In genomic region chr17:45626577-45627134, GRCm38 (mm10) we compare ENCODE assay signal across 8 mouse cellular contexts. TPM values are rescaled to one million over a fixed set of nuclear protein-coding genes. Genes with fewer than 3 reads are reported as not detected.
DNase-seq lines count a peak whose midpoint lies in the region; ATAC-seq and TF ChIP-seq lines count a peak whose summit lies in the region.

No protein-coding gene starts in this region.

- no peaks in the 10 kb centered on the region for H3K79me2 ChIP-seq in heart, adult 2 months (replicated peaks; ENCODE audit: control insufficient read depth, insufficient read depth, low read length)

- 23% methylated on average over 15 of the region's 15 CpGs for WGBS in embryonic facial prominence, embryonic 11.5 days
- WGBS in heart, adult 2 months: 23% methylated on average over 15 of the region's 15 CpGs
- 29% methylated on average over 15 of the region's 15 CpGs for WGBS in limb, embryonic 12.5 days
- WGBS in midbrain, embryonic 14.5 days: 19% methylated on average over 15 of the region's 15 CpGs

- no peak for TF ChIP-seq POLR2A in heart, adult 2 months (IDR thresholded peaks at IDR 0.05; ENCODE audit: insufficient read depth, low read depth, low read length)

- H3K36me3 ChIP-seq in embryonic facial prominence, embryonic 11.5 days (replicated peaks; ENCODE audit: control insufficient read depth, insufficient read depth, low read depth, low read length): no peaks in the 10 kb centered on the region
- no peaks in the 10 kb centered on the region for H3K36me3 ChIP-seq in heart, adult 2 months (ENCODE audit: control insufficient read depth, insufficient read depth, low read length)
- H3K36me3 ChIP-seq in limb, embryonic 12.5 days: no peaks in the 10 kb centered on the region
- H3K36me3 ChIP-seq in midbrain, embryonic 14.5 days (ENCODE audit: control insufficient read depth, insufficient read depth, low read length): no peaks in the 10 kb centered on the region

- no peak overlapping the region for H3K4me2 ChIP-seq in embryonic facial prominence, embryonic 11.5 days (ENCODE audit: low read depth, low read length)
- peak overlapping the region; percentile 47 for H3K4me2 ChIP-seq in limb, embryonic 12.5 days
- H3K4me2 ChIP-seq in midbrain, embryonic 14.5 days (ENCODE audit: low read length): no peak overlapping the region; the same call in 1 of the 2 replicates

- TF ChIP-seq CTCF in heart, adult 2 months (IDR thresholded peaks at IDR 0.05): peak; percentile 97; the same call in 1 of the 2 replicates

- no peak overlapping the region for H3K4me3 ChIP-seq in embryonic facial prominence, embryonic 11.5 days (ENCODE audit: low read depth, low read length)
- no peak overlapping the region for H3K4me3 ChIP-seq in heart, adult 2 months
- H3K4me3 ChIP-seq in limb, embryonic 12.5 days (replicated peaks): no peak overlapping the region
- H3K4me3 ChIP-seq in midbrain, embryonic 14.5 days (replicated peaks; ENCODE audit: low read depth, low read length): no peak overlapping the region

- H3K9me3 ChIP-seq in embryonic facial prominence, embryonic 11.5 days (replicated peaks; ENCODE audit: control insufficient read depth, low read length): no peaks in the 10 kb centered on the region
- no peaks in the 10 kb centered on the region for H3K9me3 ChIP-seq in limb, embryonic 12.5 days
- no peaks in the 10 kb centered on the region for H3K9me3 ChIP-seq in midbrain, embryonic 14.5 days (ENCODE audit: control insufficient read depth, low read length)

- peak; percentile 84; the same call in 1 of the 2 replicates for TF ChIP-seq EP300 in heart, adult 2 months (IDR thresholded peaks at IDR 0.05; ENCODE audit: insufficient read depth, low read depth, low read length)

- peak; percentile 73 to 75 for DNase-seq in B cell, adult 2 months
- DNase-seq in adrenal gland, adult 8-10 months: peak; percentile 54
- DNase-seq in embryonic facial prominence, embryonic 11.5 days (ENCODE audit: low spot score): peak; percentile 95
- peak; percentile 49 to 70 for DNase-seq in heart, adult 2 months
- DNase-seq in kidney, adult 8-10 months: peak; percentile 59 to 70
- DNase-seq in midbrain, embryonic 14.5 days: peak; percentile 92
- DNase-seq in spleen, postnatal 36 days (ENCODE audit: low spot score in 2 of 2): peak; percentile 60 to 72

- H3K4me1 ChIP-seq in embryonic facial prominence, embryonic 11.5 days (ENCODE audit: control insufficient read depth, insufficient read depth, low read length): no peaks in the 10 kb centered on the region
- peaks cover 9% of the 10 kb centered on the region for H3K4me1 ChIP-seq in heart, adult 2 months (ENCODE audit: control insufficient read depth, insufficient read depth, low read length)
- H3K4me1 ChIP-seq in limb, embryonic 12.5 days (replicated peaks): peaks cover 11% of the 10 kb centered on the region
- H3K4me1 ChIP-seq in midbrain, embryonic 14.5 days (ENCODE audit: control insufficient read depth, insufficient read depth, low read length): 0 out of 2 replicates have a peak, but pooled peaks cover 5% of the 10 kb centered on the region

- no peaks in the 10 kb centered on the region for H3K27me3 ChIP-seq in embryonic facial prominence, embryonic 11.5 days (ENCODE audit: control insufficient read depth, insufficient read depth, low read length)
- no peaks in the 10 kb centered on the region for H3K27me3 ChIP-seq in heart, adult 2 months (ENCODE audit: control insufficient read depth, insufficient read depth, low read length)
- peaks cover 5% of the 10 kb centered on the region; the same call in 1 of the 2 replicates for H3K27me3 ChIP-seq in limb, embryonic 12.5 days
- H3K27me3 ChIP-seq in midbrain, embryonic 14.5 days (ENCODE audit: control insufficient read depth, insufficient read depth, low read length): no peaks in the 10 kb centered on the region

- H3K9ac ChIP-seq in embryonic facial prominence, embryonic 11.5 days (replicated peaks; ENCODE audit: low read length): no peak overlapping the region
- peak overlapping the region; percentile 58 for H3K9ac ChIP-seq in heart, adult 2 months (ENCODE audit: low read depth, low read length)
- H3K9ac ChIP-seq in limb, embryonic 12.5 days (replicated peaks): 0 out of 2 replicates have a peak overlapping the region, but pooled peaks have one; percentile 28
- no peak overlapping the region for H3K9ac ChIP-seq in midbrain, embryonic 14.5 days (replicated peaks; ENCODE audit: low read length)

- H3K27ac ChIP-seq in embryonic facial prominence, embryonic 11.5 days (replicated peaks; ENCODE audit: low read depth, low read length): no peak overlapping the region
- H3K27ac ChIP-seq in heart, adult 2 months: no peak overlapping the region
- H3K27ac ChIP-seq in limb, embryonic 12.5 days: no peak overlapping the region
- H3K27ac ChIP-seq in midbrain, embryonic 14.5 days (replicated peaks; ENCODE audit: low read depth, low read length): no peak overlapping the region

- intact Hi-C loops in heart, adult 2 months (cut with DNase I): no loop called here

- 0 out of 2 replicates have a peak, but pooled peaks have one; percentile 10 for ATAC-seq in embryonic facial prominence, embryonic 11.5 days (replicated peaks; ENCODE audit: insufficient number of reproducible peaks, low FRiP score, low TSS enrichment, low read depth)
- no peak for ATAC-seq in limb, embryonic 12.5 days (ENCODE audit: insufficient number of reproducible peaks, insufficient read depth, low FRiP score, low TSS enrichment, low read depth)
- ATAC-seq in midbrain, embryonic 14.5 days (ENCODE audit: low FRiP score, low TSS enrichment): no peak

RNA-seq across cellular contexts. Expression of gene Mymx, which starts 24.8 kb away (rescaled TPM):
- under 1 TPM in 2 of 4 experiments, not detected in 2; 0.32 to 0.38 TPM for total RNA-seq in adrenal gland, adult 8-10 months (2022)
- 1.6 and 5.6 TPM in 2 replicates for polyA plus RNA-seq in embryonic facial prominence, embryonic 11.5 days (2014; fragmentation: Nextera tagmentation; extraction: Ambion mirVana)
- not detected for total RNA-seq in heart, adult 2 months (2021)
- polyA plus RNA-seq in heart, adult 2 months (2012; rRNA removed): not detected in 2 replicates
- 15.8 and 16.4 TPM in 2 replicates for polyA plus RNA-seq in limb, embryonic 12.5 days (2016; fragmentation: Nextera tagmentation; extraction: Ambion mirVana)
- not detected in 2 replicates for polyA plus RNA-seq in midbrain, embryonic 14.5 days (2014; fragmentation: Nextera tagmentation; extraction: Ambion mirVana)

RNA-seq across cellular contexts. Expression of gene Slc29a1, which starts 27.2 kb away (rescaled TPM):
- 100 to 1,000 TPM; 145 to 174 (median 158) TPM for total RNA-seq in adrenal gland, adult 8-10 months (2022)
- 52.5 and 58.9 TPM in 2 replicates for polyA plus RNA-seq in embryonic facial prominence, embryonic 11.5 days (2014; fragmentation: Nextera tagmentation; extraction: Ambion mirVana)
- 10 to 100 TPM; 80.3 to 84.6 TPM for total RNA-seq in heart, adult 2 months (2021)
- 160 and 184 TPM in 2 replicates for polyA plus RNA-seq in heart, adult 2 months (2012; rRNA removed)
- polyA plus RNA-seq in limb, embryonic 12.5 days (2016; fragmentation: Nextera tagmentation; extraction: Ambion mirVana): 55.4 and 58.7 TPM in 2 replicates
- 21.2 and 33.2 TPM in 2 replicates for polyA plus RNA-seq in midbrain, embryonic 14.5 days (2014; fragmentation: Nextera tagmentation; extraction: Ambion mirVana)

RNA-seq across cellular contexts. Expression of gene Capn11, which starts 32.5 kb away (rescaled TPM):
- total RNA-seq in adrenal gland, adult 8-10 months (2022): under 1 TPM in 1 of 4 experiments, not detected in 3; 0.89 TPM
- polyA plus RNA-seq in embryonic facial prominence, embryonic 11.5 days (2014; fragmentation: Nextera tagmentation; extraction: Ambion mirVana): 0.28 and 0.52 TPM in 2 replicates
- under 1 TPM in 1 of 2 experiments, not detected in 1; 0.59 TPM for total RNA-seq in heart, adult 2 months (2021)
- not detected in 2 replicates for polyA plus RNA-seq in heart, adult 2 months (2012; rRNA removed)
- polyA plus RNA-seq in limb, embryonic 12.5 days (2016; fragmentation: Nextera tagmentation; extraction: Ambion mirVana): 0.65 and 0.83 TPM in 2 replicates
- 0.08 and 2.4 TPM in 2 replicates for polyA plus RNA-seq in midbrain, embryonic 14.5 days (2014; fragmentation: Nextera tagmentation; extraction: Ambion mirVana)

RNA-seq across cellular contexts. Expression of gene Hsp90ab1, which starts 53.6 kb away (rescaled TPM):
- 1,000 to 10,000 TPM; 1,432 to 3,205 (median 1,905) TPM for total RNA-seq in adrenal gland, adult 8-10 months (2022)
- 1,660 and 1,740 TPM in 2 replicates for polyA plus RNA-seq in embryonic facial prominence, embryonic 11.5 days (2014; fragmentation: Nextera tagmentation; extraction: Ambion mirVana)
- total RNA-seq in heart, adult 2 months (2021): 1,000 to 10,000 TPM; 1,183 to 1,319 TPM
- polyA plus RNA-seq in heart, adult 2 months (2012; rRNA removed): 464 and 736 TPM in 2 replicates
- 1,474 and 1,563 TPM in 2 replicates for polyA plus RNA-seq in limb, embryonic 12.5 days (2016; fragmentation: Nextera tagmentation; extraction: Ambion mirVana)
- polyA plus RNA-seq in midbrain, embryonic 14.5 days (2014; fragmentation: Nextera tagmentation; extraction: Ambion mirVana): 1,248 and 1,388 TPM in 2 replicates

RNA-seq across cellular contexts. Expression of gene Mrpl14, which starts 59.5 kb away (rescaled TPM):
- total RNA-seq in adrenal gland, adult 8-10 months (2022): 100 to 1,000 TPM; 109 to 120 (median 112) TPM
- 127 and 141 TPM in 2 replicates for polyA plus RNA-seq in embryonic facial prominence, embryonic 11.5 days (2014; fragmentation: Nextera tagmentation; extraction: Ambion mirVana)
- total RNA-seq in heart, adult 2 months (2021): 100 to 1,000 TPM; 149 to 161 TPM
- polyA plus RNA-seq in heart, adult 2 months (2012; rRNA removed): 133 and 170 TPM in 2 replicates
- polyA plus RNA-seq in limb, embryonic 12.5 days (2016; fragmentation: Nextera tagmentation; extraction: Ambion mirVana): 143 and 153 TPM in 2 replicates
- 110 and 139 TPM in 2 replicates for polyA plus RNA-seq in midbrain, embryonic 14.5 days (2014; fragmentation: Nextera tagmentation; extraction: Ambion mirVana)

Comparison
In these comparisons a context has a peak if more than half of its experiments do, and no peak if none do; other contexts are left out.
1. H3K9ac ChIP-seq: peak in heart, adult 2 months (single experiment) and limb, embryonic 12.5 days (single experiment); none in embryonic facial prominence, embryonic 11.5 days (single experiment) and midbrain, embryonic 14.5 days (single experiment).
2. Peak in every context shown above with its lines, with median percentiles within 50 percentile points of each other: DNase-seq.